Mouse (Mus musculus) cortical plate, adult 2 months (tissue): ENCODE data around the gene Homer2.

Source experiments
- CTCF ChIP-seq: fragments of 200-500 bp; IDR thresholded peaks from 2 replicates; pipeline ENCODE4 v1.5.1; 2011; ENCODE audit warnings: mild to moderate bottlenecking, control low read depth, low read length; ENCODE audit not compliant: insufficient read depth; ENCODE audit errors: extremely low read depth
- POLR2A ChIP-seq: fragments of 200-500 bp; IDR thresholded peaks from 2 replicates; pipeline ENCODE4 v1.6.1; 2011; ENCODE audit warnings: mild to moderate bottlenecking, low read length, control low read depth; ENCODE audit not compliant: insufficient read depth; ENCODE audit errors: extremely low read depth

- TF ChIP-seq POLR2A (peak; percentile 96), CTCF (no peak)
Measured at GRCm38 (mm10) chr7:81571108-81571940, 136.0 kb downstream of the Homer2 start, which contains the start of gene Whamm.
